Mouse (Mus musculus) liver, embryonic 16.5 days (tissue): ENCODE data around the gene Eef1akmt3. TPM values are rescaled to one million over a fixed set of nuclear protein-coding genes. Genes with fewer than 3 reads are reported as not detected.

ENCODE experiments used
- ATAC-seq: fragments of 200-750 bp; cut with Nextera tagmentation; 2 replicates; pipeline ENCODE4 v1.8.0; 2017; ENCODE audit warnings: low read depth, mild to moderate bottlenecking, moderate number of reproducible peaks, moderate library complexity
- H3K27ac ChIP-seq: fragments of 300-500 bp; sonication (generic); 2 replicates; pipeline ENCODE4 v1.5.1; 2014; ENCODE audit warnings: mild to moderate bottlenecking, low read length
- H3K27me3 ChIP-seq: fragments of 300-500 bp; sonication (generic); 2 replicates; pipeline ENCODE4 v1.6.1; 2014; ENCODE audit warnings: low read depth, low read length, mixed read lengths; ENCODE audit not compliant: control insufficient read depth, insufficient read depth
- H3K36me3 ChIP-seq: fragments of 300-500 bp; sonication (generic); 2 replicates; pipeline ENCODE4 v1.6.1; 2014; ENCODE audit warnings: mild to moderate bottlenecking; ENCODE audit not compliant: control insufficient read depth, insufficient read depth
- H3K4me1 ChIP-seq: fragments of 300-500 bp; sonication (generic); 2 replicates; pipeline ENCODE4 v1.6.1; 2014; ENCODE audit warnings: low read depth, low read length, mixed read lengths; ENCODE audit not compliant: control insufficient read depth
- H3K4me2 ChIP-seq: fragments of 300-500 bp; sonication (generic); 2 replicates; pipeline ENCODE4 v1.6.1; 2014; ENCODE audit warnings: low read depth, low read length, mixed read lengths
- H3K4me3 ChIP-seq: fragments of 300-500 bp; sonication (generic); 2 replicates; pipeline ENCODE4 v1.5.1; 2014; ENCODE audit warnings: low read depth, mild to moderate bottlenecking, low read length
- H3K9ac ChIP-seq: fragments of 300-500 bp; sonication (generic); 2 replicates; pipeline ENCODE4 v1.6.1; 2014; ENCODE audit warnings: low read depth, low read length
- H3K9me3 ChIP-seq: fragments of 300-500 bp; sonication (generic); replicated peaks from 2 replicates; pipeline ENCODE4 v1.6.1; 2016; ENCODE audit warnings: low read length; ENCODE audit not compliant: control insufficient read depth
- WGBS: fragments of 180-500 bp; shearing (Covaris S2); extraction: QIAGEN DNeasy Blood & Tissue Kit; methylation state at CpG from one replicate; pipeline ENCODE4 v1.1.7; 2014; ENCODE audit not compliant: insufficient replicate concordance; 5-methylcytosine and 5-hydroxymethylcytosine counted together
- polyA plus RNA-seq: library from polyadenylated mRNA; unstranded; fragments of >200 nt; fragmentation: Nextera tagmentation; extraction: Ambion mirVana; gene quantifications from 2 replicates; pipeline ENCODE4 v1.2.1, GENCODE M21; 2015

Gene Eef1akmt3
- polyA plus RNA-seq, 1 experiment from 2014 or later = 0.21 TPM

- Histone ChIP-seq H3K27me3 (peaks cover 30% of the 10 kb centered on the region), H3K36me3 (no peaks in the 10 kb centered on the region), H3K9me3 (no peaks in the 10 kb centered on the region), H3K9ac (no peak overlapping the region), H3K4me1 (peaks cover 21% of the 10 kb centered on the region), H3K4me3 (peak overlapping the region; percentile 34), H3K4me2 (peak overlapping the region; percentile 61), H3K27ac (no peak overlapping the region)
- WGBS = 52% methylated on average over 70 of the region's 70 CpGs
- ATAC-seq = peak; percentile 6; the same call in 1 of the 2 replicates
Measured at GRCm38 (mm10) chr10:127079665-127080391, 38.5 kb upstream of the Eef1akmt3 start.

GRCm38 (mm10) chr10:127078677-127079575 lies 37.6 kb upstream of the Eef1akmt3 start:
- Histone ChIP-seq H3K27me3 (peaks cover 30% of the 10 kb centered on the region), H3K4me3 (peak overlapping the region; percentile 34), H3K27ac (no peak overlapping the region), H3K36me3 (no peaks in the 10 kb centered on the region), H3K9me3 (no peaks in the 10 kb centered on the region), H3K9ac (no peak overlapping the region), H3K4me2 (peak overlapping the region; percentile 61), H3K4me1 (peaks cover 21% of the 10 kb centered on the region)
- no peak for ATAC-seq
- WGBS = 18% methylated on average over 38 of the region's 49 CpGs

- peaks cover 21% of the 10 kb centered on the region for H3K4me1 ChIP-seq
- 42% methylated on average over 12 of the region's 12 CpGs for WGBS
- H3K4me2 ChIP-seq = no peak overlapping the region
- no peaks in the 10 kb centered on the region for H3K9me3 ChIP-seq
- H3K27me3 ChIP-seq = peaks cover 30% of the 10 kb centered on the region
- no peak overlapping the region for H3K9ac ChIP-seq
- H3K36me3 ChIP-seq = no peaks in the 10 kb centered on the region
- H3K27ac ChIP-seq = no peak overlapping the region
- no peak for ATAC-seq
- H3K4me3 ChIP-seq = no peak overlapping the region
Measured at GRCm38 (mm10) chr10:127078001-127078676, 36.8 kb upstream of the Eef1akmt3 start.

- H3K27me3 ChIP-seq = peaks cover 30% of the 10 kb centered on the region
- peaks cover 21% of the 10 kb centered on the region for H3K4me1 ChIP-seq
- no peak overlapping the region for H3K27ac ChIP-seq
- H3K36me3 ChIP-seq = no peaks in the 10 kb centered on the region
- H3K4me3 ChIP-seq = no peak overlapping the region
- H3K9me3 ChIP-seq = no peaks in the 10 kb centered on the region
- 55% methylated on average over 10 of the region's 10 CpGs for WGBS
- H3K9ac ChIP-seq = no peak overlapping the region
- no peak overlapping the region for H3K4me2 ChIP-seq
- no peak for ATAC-seq
Measured at GRCm38 (mm10) chr10:127077515-127077914, 36.2 kb upstream of the Eef1akmt3 start.

- Histone ChIP-seq H3K36me3 (no peaks in the 10 kb centered on the region), H3K9me3 (no peaks in the 10 kb centered on the region), H3K27me3 (peaks cover 25% of the 10 kb centered on the region), H3K4me3 (peak overlapping the region; percentile 33; the same call in 1 of the 2 replicates), H3K27ac (no peak overlapping the region), H3K4me1 (peaks cover 23% of the 10 kb centered on the region), H3K4me2 (peak overlapping the region; percentile 33; the same call in 1 of the 2 replicates), H3K9ac (no peak overlapping the region)
- ATAC-seq = no peak
- WGBS = 19% methylated on average over 4 of the region's 4 CpGs
Measured at GRCm38 (mm10) chr10:127076082-127076481, 34.8 kb upstream of the Eef1akmt3 start.

- peaks cover 25% of the 10 kb centered on the region for H3K4me1 ChIP-seq
- no peaks in the 10 kb centered on the region for H3K9me3 ChIP-seq
- 26% methylated on average over 8 of the region's 8 CpGs for WGBS
- peak overlapping the region; percentile 33 for H3K4me2 ChIP-seq
- no peak overlapping the region; the same call in 1 of the 2 replicates for H3K9ac ChIP-seq
- H3K36me3 ChIP-seq = no peaks in the 10 kb centered on the region
- peaks cover 21% of the 10 kb centered on the region for H3K27me3 ChIP-seq
- H3K4me3 ChIP-seq = peak overlapping the region; percentile 33
- no peak for ATAC-seq
- H3K27ac ChIP-seq = no peak overlapping the region
Measured at GRCm38 (mm10) chr10:127075651-127076050, 34.3 kb upstream of the Eef1akmt3 start.

GRCm38 (mm10) chr10:127075080-127075479 lies 33.8 kb upstream of the Eef1akmt3 start, which contains the start of gene Agap2:
Agap2 (plus strand) TSS chr10:127075284.
- H3K4me1 ChIP-seq = peaks cover 26% of the 10 kb centered on the region
- H3K4me2 ChIP-seq = peak within 1 kb of the TSS; percentile 33
- no peaks in the 10 kb centered on the region for H3K36me3 ChIP-seq
- no peaks in the 10 kb centered on the region for H3K9me3 ChIP-seq
- ATAC-seq = no peak
- peak within 1 kb of the TSS; percentile 33 for H3K4me3 ChIP-seq
- H3K27ac ChIP-seq = no peak within 1 kb of the TSS
- H3K9ac ChIP-seq = no peak within 1 kb of the TSS; the same call in 1 of the 2 replicates
- H3K27me3 ChIP-seq = peaks cover 15% of the 10 kb centered on the region
- WGBS = 11% methylated on average over 9 of the region's 9 CpGs

GRCm38 (mm10) chr10:127073981-127074380 lies 32.7 kb upstream of the Eef1akmt3 start:
- H3K36me3 ChIP-seq = no peaks in the 10 kb centered on the region
- no peak overlapping the region for H3K4me3 ChIP-seq
- H3K9me3 ChIP-seq = no peaks in the 10 kb centered on the region
- WGBS = 80% methylated on average over 1 of the region's 1 CpGs
- H3K4me1 ChIP-seq = peaks cover 31% of the 10 kb centered on the region
- no peak for ATAC-seq
- peaks cover 4% of the 10 kb centered on the region; the same call in 1 of the 2 replicates for H3K27me3 ChIP-seq
- no peak overlapping the region for H3K4me2 ChIP-seq
- no peak overlapping the region for H3K9ac ChIP-seq
- H3K27ac ChIP-seq = no peak overlapping the region
